Mouse (Mus musculus) forebrain, embryonic 10.5 days (tissue): ENCODE measurements around the gene Nckap5. TPM values are rescaled to one million over a fixed set of nuclear protein-coding genes. Genes with fewer than 3 reads are reported as not detected.

Experiments used
- DNase-seq: peaks from one replicate; pipeline ENCODE4 v3.0.0-alpha.2; 2017; ENCODE audit warnings: low spot score; ENCODE audit errors: extremely low spot score
- H3K27ac ChIP-seq: fragments of 300-500 bp; sonication (generic); 2 replicates; pipeline ENCODE4 v1.5.1; 2016; ENCODE audit warnings: mild to moderate bottlenecking
- H3K27me3 ChIP-seq: fragments of 300-500 bp; sonication (generic); 2 replicates; pipeline ENCODE4 v1.6.1; 2016; ENCODE audit warnings: mild to moderate bottlenecking; ENCODE audit not compliant: poor library complexity, severe bottlenecking
- H3K36me3 ChIP-seq: fragments of 300-500 bp; sonication (generic); replicated peaks from 2 replicates; pipeline ENCODE4 v1.6.1; 2016; ENCODE audit warnings: mild to moderate bottlenecking, moderate library complexity
- H3K4me1 ChIP-seq: fragments of 300-500 bp; sonication (generic); 2 replicates; pipeline ENCODE4 v1.6.1; 2016
- H3K4me3 ChIP-seq: fragments of 300-500 bp; sonication (generic); 2 replicates; pipeline ENCODE4 v1.5.1; 2016; ENCODE audit warnings: mild to moderate bottlenecking, moderate library complexity
- H3K9me3 ChIP-seq: fragments of 300-500 bp; sonication (generic); 2 replicates; pipeline ENCODE4 v1.6.1; 2016; ENCODE audit warnings: mild to moderate bottlenecking, moderate library complexity
- WGBS: fragments of 180-500 bp; shearing (Covaris S2); methylation state at CpG from one replicate; pipeline ENCODE4 v1.1.7; 2016; 5-methylcytosine and 5-hydroxymethylcytosine counted together
- polyA plus RNA-seq: library from polyadenylated mRNA; unstranded; fragments of >200 nt; fragmentation: Nextera tagmentation; extraction: Ambion mirVana; gene quantifications from 2 replicates; pipeline ENCODE4 v1.2.1, GENCODE M21; 2016

The Nckap5 gene
- polyA plus RNA-seq, 1 experiment from 2014 or later = 7.7 TPM

DNA sequence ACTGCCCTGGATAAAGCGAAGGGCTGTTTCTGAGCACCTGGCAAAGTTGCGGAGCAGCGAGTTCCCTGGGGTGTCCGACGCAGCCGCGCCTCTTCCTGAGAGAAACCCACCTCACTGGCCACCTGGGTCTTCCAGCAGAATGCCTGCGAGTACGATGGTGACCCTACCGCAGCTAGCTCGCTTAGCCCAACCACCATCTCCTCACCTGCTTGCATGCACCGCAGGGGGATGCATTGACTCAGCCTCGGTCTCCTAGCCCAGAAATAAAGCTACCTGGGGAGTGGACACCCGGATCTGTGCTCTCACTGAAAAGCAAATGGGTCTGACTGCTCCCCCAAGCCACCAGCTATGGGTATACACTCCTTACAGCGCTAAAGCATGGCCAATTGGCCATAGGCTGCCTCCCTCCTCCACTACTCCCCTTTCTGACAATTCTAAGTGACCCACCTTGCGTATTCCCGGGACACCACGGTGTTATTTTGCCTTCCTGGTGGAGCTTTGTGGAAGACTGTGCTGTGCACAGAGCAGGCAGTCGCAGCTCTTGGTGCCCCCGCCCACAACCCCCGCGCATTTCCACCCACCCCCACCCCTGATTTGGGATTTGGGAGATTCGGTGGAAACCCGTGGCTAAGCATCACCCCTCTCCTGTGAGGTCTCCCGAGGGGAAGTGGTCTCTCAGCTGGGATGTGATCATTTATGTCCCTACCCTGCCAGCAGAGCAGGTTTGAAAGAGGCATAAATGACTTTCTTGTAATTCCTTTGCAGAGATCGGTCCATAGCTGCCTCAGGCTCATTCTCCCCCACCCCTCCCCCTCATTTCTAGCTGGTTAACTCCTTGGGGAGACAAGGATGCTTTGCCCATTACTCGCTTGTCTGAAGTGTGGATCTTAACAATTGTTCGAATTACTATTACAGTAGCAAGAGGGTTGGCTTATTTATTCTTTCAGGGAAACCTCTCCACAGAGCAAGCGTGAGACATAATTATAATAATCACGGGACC lies 917.7 kb downstream of the Nckap5 start, which contains the start of gene Lypd1:
Gene Lypd1 (minus strand): TSS at position 501 of the 1,000 bp plus-strand sequence.
- 5% methylated on average over 30 of the region's 30 CpGs for WGBS
- Histone ChIP-seq H3K36me3 (no peaks in the 10 kb centered on the region), H3K27me3 (peaks cover 84% of the 10 kb centered on the region), H3K9me3 (no peaks in the 10 kb centered on the region), H3K4me3 (peak within 1 kb of the TSS; percentile 64), H3K27ac (0 out of 2 replicates have a peak within 1 kb of the TSS, but pooled peaks have one; percentile 22), H3K4me1 (peaks cover 33% of the 10 kb centered on the region)
- DNase-seq = peak; percentile 22

DNA sequence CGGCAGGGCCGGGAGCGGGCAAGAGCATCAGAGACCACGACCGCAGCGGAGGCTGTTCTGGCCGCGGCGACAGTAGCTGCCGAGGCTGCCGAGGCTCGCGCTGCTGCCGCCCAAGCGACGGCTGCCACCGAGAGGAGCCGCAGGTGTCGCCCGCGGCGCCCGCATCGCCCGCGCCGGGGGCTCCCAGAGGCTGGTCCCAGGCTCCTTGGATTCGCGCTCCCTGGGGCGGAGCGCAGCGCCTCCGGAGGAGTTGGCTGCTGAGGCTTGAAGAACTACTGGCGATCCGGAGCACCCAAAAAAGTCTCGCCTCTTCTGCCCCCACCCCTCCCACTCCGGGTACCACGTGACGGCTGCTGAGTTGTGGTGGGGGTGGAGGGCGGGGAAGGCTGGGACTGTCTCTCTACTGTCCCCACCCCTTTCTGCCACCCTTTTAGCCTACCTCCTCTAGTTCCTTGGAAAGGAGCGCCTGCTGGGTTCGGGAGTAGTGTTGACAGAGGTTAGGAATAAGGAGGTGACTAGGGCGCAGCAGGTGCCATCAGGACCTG lies 918.6 kb downstream of the Nckap5 start:
- peaks cover 92% of the 10 kb centered on the region for H3K27me3 ChIP-seq
- under 1% methylated on average over 42 of the region's 43 CpGs for WGBS
- peak; percentile 34 for DNase-seq

DNA sequence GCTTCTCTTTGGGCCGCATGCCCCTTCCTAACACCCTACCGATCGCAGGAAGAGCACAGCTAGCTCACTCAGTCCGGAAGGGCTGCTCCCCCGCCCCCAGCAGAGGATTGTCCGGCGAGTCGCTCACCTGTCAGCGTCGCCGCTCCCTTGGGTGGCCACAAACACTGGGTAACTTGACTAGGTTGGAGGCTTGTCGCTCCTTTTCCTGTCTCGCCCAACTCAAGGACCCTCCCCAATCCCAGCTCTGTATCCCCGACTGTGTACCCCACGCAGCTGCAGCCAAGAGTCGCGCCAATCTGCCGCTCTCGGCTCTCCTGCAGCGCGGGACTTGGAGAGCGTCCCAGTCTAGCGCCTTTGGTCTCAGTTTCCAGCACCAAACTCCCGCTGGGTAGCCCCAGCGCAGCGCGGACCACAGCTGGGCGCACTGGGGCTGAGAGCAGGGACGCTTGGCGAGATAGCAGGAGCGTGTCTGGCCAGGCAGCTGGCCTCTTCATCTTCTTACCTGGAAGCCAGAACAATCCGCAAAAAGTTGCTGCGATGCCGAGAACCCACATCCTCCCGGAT lies 919.2 kb downstream of the Nckap5 start:
- Histone ChIP-seq H3K27me3 (peaks cover 96% of the 10 kb centered on the region), H3K36me3 (no peaks in the 10 kb centered on the region), H3K9me3 (no peaks in the 10 kb centered on the region), H3K27ac (peak overlapping the region; percentile 22), H3K4me3 (peak overlapping the region; percentile 64), H3K4me1 (peaks cover 33% of the 10 kb centered on the region)
- peak; percentile 43 for DNase-seq
- under 1% methylated on average over 35 of the region's 35 CpGs for WGBS

More for the DNA sequence above, 918.6 kb downstream of the Nckap5 start:
- no peaks in the 10 kb centered on the region for H3K36me3 ChIP-seq
- peak overlapping the region; percentile 22; the same call in 1 of the 2 replicates for H3K27ac ChIP-seq
- peaks cover 33% of the 10 kb centered on the region for H3K4me1 ChIP-seq
- peak overlapping the region; percentile 64 for H3K4me3 ChIP-seq
- H3K9me3 ChIP-seq = no peaks in the 10 kb centered on the region

DNA sequence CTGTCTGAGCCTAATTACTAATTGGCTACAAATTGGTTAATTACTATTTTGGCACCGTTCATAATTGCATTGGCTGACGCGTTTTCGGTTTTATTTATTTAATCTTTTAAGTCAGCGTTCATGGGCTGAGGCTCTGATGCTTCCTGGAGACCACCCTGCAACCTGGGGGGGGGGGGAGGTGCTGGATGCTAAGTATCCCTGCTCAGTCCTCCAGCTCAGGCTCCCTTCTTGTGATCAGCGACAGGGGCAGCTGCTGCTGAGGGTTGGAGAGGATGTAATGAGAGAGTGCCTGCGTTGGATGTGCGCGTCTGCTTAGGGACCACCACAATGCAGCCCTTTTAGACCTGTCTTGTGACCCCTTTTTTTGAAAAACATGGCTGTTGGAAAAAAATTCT lies 919.7 kb downstream of the Nckap5 start:
- peaks cover 96% of the 10 kb centered on the region for H3K27me3 ChIP-seq
- WGBS = 1% methylated on average over 9 of the region's 9 CpGs
- H3K9me3 ChIP-seq = no peaks in the 10 kb centered on the region
- peak overlapping the region; percentile 64 for H3K4me3 ChIP-seq
- no peak overlapping the region for H3K27ac ChIP-seq
- peaks cover 33% of the 10 kb centered on the region for H3K4me1 ChIP-seq
- DNase-seq = peak; percentile 23
- no peaks in the 10 kb centered on the region for H3K36me3 ChIP-seq

DNA sequence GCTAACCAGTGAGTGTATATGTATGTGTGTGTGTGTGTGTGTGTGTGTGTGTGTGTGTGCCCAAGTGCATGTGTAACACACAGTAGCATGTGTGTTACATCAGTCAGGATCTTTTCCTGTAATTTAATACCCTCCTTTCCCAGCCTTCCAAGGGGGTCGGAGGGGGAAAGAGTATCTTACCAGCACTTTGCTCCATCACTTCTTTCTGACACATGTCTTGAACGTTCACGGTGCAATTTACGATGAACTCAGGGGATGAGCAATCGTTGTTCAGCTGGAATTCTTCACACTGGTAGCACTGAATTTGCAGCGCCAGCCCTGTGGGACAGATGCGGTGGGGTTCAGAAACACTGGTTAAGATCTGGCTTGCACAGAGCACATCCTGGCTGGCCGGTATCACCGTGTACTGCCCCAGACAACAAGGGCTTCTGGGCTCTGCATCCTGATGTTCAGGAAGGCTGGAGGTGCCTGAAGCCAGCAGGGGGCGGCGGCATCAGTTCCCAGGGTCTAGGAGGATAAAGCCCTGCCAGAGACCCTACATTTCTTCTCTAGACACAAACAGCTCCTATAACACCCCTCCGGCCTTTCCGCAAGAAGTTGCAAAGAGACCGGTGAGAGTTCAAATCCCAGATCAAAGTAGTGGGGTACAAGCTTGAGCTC lies 920.3 kb downstream of the Nckap5 start:
- 15% methylated on average over 14 of the region's 14 CpGs for WGBS
- Histone ChIP-seq H3K27me3 (peaks cover 94% of the 10 kb centered on the region), H3K4me1 (peaks cover 33% of the 10 kb centered on the region), H3K9me3 (no peaks in the 10 kb centered on the region), H3K36me3 (no peaks in the 10 kb centered on the region), H3K4me3 (peak overlapping the region; percentile 64), H3K27ac (no peak overlapping the region)
- DNase-seq = peak; percentile 30

DNA sequence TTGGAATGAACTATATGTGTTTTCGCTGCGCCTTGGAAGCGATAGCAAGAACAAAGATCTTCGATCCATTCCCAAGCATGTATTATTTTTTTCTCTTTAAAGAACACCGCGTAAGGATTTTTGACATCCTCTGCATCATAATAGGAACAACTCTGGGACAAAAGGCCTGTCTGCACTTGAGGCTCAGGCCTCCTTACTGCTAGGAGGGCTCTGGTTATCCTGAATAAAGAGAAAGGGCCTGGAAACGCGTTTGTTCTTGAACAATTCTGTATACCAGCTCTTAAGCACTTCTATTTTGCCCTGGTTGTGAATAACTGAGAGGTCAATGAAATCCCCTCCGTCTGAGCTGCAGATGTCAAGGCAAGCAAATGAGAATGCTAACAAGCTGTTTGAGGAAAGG lies 937.4 kb downstream of the Nckap5 start:
- H3K4me1 ChIP-seq = peaks cover 13% of the 10 kb centered on the region
- 57% methylated on average over 9 of the region's 9 CpGs for WGBS
- H3K36me3 ChIP-seq = no peaks in the 10 kb centered on the region
- H3K27me3 ChIP-seq = no peaks in the 10 kb centered on the region
- DNase-seq = no peak
- peak overlapping the region; percentile 58; the same call in 1 of the 2 replicates for H3K27ac ChIP-seq
- no peak overlapping the region for H3K4me3 ChIP-seq
- no peaks in the 10 kb centered on the region for H3K9me3 ChIP-seq

DNA sequence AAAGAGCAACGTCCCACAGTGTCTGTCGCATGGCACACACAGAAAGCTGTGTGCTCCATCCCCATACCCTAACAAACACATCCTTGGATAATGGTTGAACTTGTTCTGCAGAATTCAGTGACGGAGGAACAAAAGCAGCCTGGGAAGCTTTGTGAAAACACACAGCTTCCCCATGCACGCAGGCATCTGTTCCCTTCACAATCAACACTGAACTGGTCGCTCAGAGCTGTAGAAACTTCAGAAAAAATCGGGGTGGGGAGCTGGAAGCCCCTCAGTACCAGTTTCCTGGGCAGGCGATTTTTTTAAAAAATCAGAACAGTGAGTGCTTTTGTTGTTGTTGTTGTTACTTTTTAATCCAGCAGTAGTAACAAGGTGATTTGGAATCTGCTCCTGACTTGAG lies 960.5 kb downstream of the Nckap5 start:
- no peak overlapping the region for H3K4me3 ChIP-seq
- H3K27ac ChIP-seq = no peak overlapping the region
- H3K27me3 ChIP-seq = no peaks in the 10 kb centered on the region
- no peaks in the 10 kb centered on the region for H3K9me3 ChIP-seq
- WGBS = 39% methylated on average over 7 of the region's 7 CpGs
- H3K36me3 ChIP-seq = no peaks in the 10 kb centered on the region
- H3K4me1 ChIP-seq = peaks cover 8% of the 10 kb centered on the region
- no peak for DNase-seq
